ENCODE assay signal across 9 mouse cellular contexts in genomic region chr16:8821429-8821828, GRCm38 (mm10). TPM values are rescaled to one million over a fixed set of nuclear protein-coding genes. Genes with fewer than 3 reads are reported as not detected.
DNase-seq lines count a peak whose midpoint lies in the region; ATAC-seq and TF ChIP-seq lines count a peak whose summit lies in the region.
"Had no signal": no experiment of that assay in that cellular context is flagged by ENCODE, and none has a peak within 500 bp of the region (broad histone marks: within the 10 kb centered on the region; RNA-seq: fewer than 3 reads in every experiment).

No protein-coding gene starts in this region.

- TF ChIP-seq CTCF in stomach, postnatal 0 days (IDR thresholded peaks at IDR 0.05; ENCODE audit: low read depth), result no peak
- no peak for TF ChIP-seq CTCF in thymus, adult 2 months (IDR thresholded peaks at IDR 0.05; ENCODE audit: borderline replicate concordance, control insufficient read depth, extremely low read depth, insufficient read depth, low read length, poor library complexity)

- 27% methylated on average over 1 of the region's 1 CpGs for WGBS in stomach, postnatal 0 days
- WGBS in forebrain, embryonic 13.5 days, result 86% methylated on average over 1 of the region's 1 CpGs
- 97% methylated on average over 1 of the region's 1 CpGs for WGBS in thymus, adult 2 months

- no peak overlapping the region for H3K4me2 ChIP-seq in stomach, postnatal 0 days (replicated peaks; ENCODE audit: low read depth)
- H3K4me2 ChIP-seq in forebrain, embryonic 13.5 days, result no peak overlapping the region

- DNase-seq in layer of hippocampus, adult 8-10 months (ENCODE audit: low spot score in 2 of 2), result peak; percentile 36 to 47
- DNase-seq in layer of hippocampus, adult 9-10 months (ENCODE audit: low spot score), result no peak
- peak; percentile 46 for DNase-seq in fibroblast of lung, adult 2 months (ENCODE audit: low read depth)
- peak; percentile 48 to 73 for DNase-seq in left cerebral cortex, adult 18-20 months (ENCODE audit: low spot score in 2 of 2)
- DNase-seq in stomach, postnatal 0 days (ENCODE audit: low spot score), result peak; percentile 76
- DNase-seq in thymus, adult 2 months, result no peak

- H3K27me3 ChIP-seq in stomach, postnatal 0 days (ENCODE audit: control insufficient read depth, insufficient read depth, low read length), result no peaks in the 10 kb centered on the region
- H3K27me3 ChIP-seq in forebrain, embryonic 13.5 days, result no peaks in the 10 kb centered on the region
- no peaks in the 10 kb centered on the region for H3K27me3 ChIP-seq in thymus, adult 2 months (ENCODE audit: control insufficient read depth, insufficient read depth, low read length)

- ATAC-seq in stomach, postnatal 0 days (ENCODE audit: low FRiP score, low TSS enrichment), result peak; percentile 89
- no peak for ATAC-seq in forebrain, embryonic 13.5 days

- H3K36me3 ChIP-seq in stomach, postnatal 0 days (ENCODE audit: control insufficient read depth, insufficient read depth, low read length), result no peaks in the 10 kb centered on the region
- no peaks in the 10 kb centered on the region for H3K36me3 ChIP-seq in forebrain, embryonic 13.5 days (ENCODE audit: poor library complexity, severe bottlenecking)
- no peaks in the 10 kb centered on the region for H3K36me3 ChIP-seq in thymus, adult 2 months (ENCODE audit: control insufficient read depth, insufficient read depth, low read length)

- H3K9me3 ChIP-seq in stomach, postnatal 0 days (ENCODE audit: control insufficient read depth, low read length), result no peaks in the 10 kb centered on the region
- no peaks in the 10 kb centered on the region for H3K9me3 ChIP-seq in forebrain, embryonic 13.5 days (replicated peaks)

- TF ChIP-seq POLR2A in thymus, adult 2 months (IDR thresholded peaks at IDR 0.05; ENCODE audit: control insufficient read depth, extremely low read depth, insufficient read depth, low read length, poor library complexity), result no peak

- H3K4me1 ChIP-seq in stomach, postnatal 0 days (replicated peaks; ENCODE audit: control insufficient read depth, insufficient read depth), result no peaks in the 10 kb centered on the region
- H3K4me1 ChIP-seq in forebrain, embryonic 13.5 days, result no peaks in the 10 kb centered on the region
- no peaks in the 10 kb centered on the region for H3K4me1 ChIP-seq in thymus, adult 2 months (replicated peaks; ENCODE audit: control insufficient read depth, insufficient read depth, low read length)

- no peak overlapping the region for H3K4me3 ChIP-seq in stomach, postnatal 0 days (ENCODE audit: low read depth, low read length)
- no peak overlapping the region for H3K4me3 ChIP-seq in forebrain, embryonic 13.5 days
- H3K4me3 ChIP-seq in thymus, adult 2 months (ENCODE audit: control insufficient read depth, insufficient read depth, low read length), result no peak overlapping the region

- H3K27ac ChIP-seq in stomach, postnatal 0 days (replicated peaks), result no peak overlapping the region
- no peak overlapping the region for H3K27ac ChIP-seq in forebrain, embryonic 13.5 days
- H3K27ac ChIP-seq in thymus, adult 2 months (ENCODE audit: control insufficient read depth, insufficient read depth, low read length), result no peak overlapping the region
- H3K27ac ChIP-seq: kidney, postnatal 0 days; macrophage had no signal

- H3K9ac ChIP-seq in stomach, postnatal 0 days (ENCODE audit: low read length), result no peak overlapping the region
- H3K9ac ChIP-seq in forebrain, embryonic 13.5 days, result no peak overlapping the region

- no peak for TF ChIP-seq EP300 in stomach, postnatal 0 days (optimal IDR thresholded peaks at IDR 0.05)

RNA-seq across cellular contexts. Expression of gene 1810013L24Rik, which starts 8.5 kb away (rescaled TPM):
- 100 to 1,000 TPM; 103 to 112 (median 106) TPM for total RNA-seq in layer of hippocampus, adult 8-10 months (2022)
- 100 to 1,000 TPM; 100 to 105 TPM for total RNA-seq in left cerebral cortex, adult 18-20 months (2021)
- polyA plus RNA-seq in stomach, postnatal 0 days (2015; fragmentation: Nextera tagmentation; extraction: Ambion mirVana), result 15.6 and 16.3 TPM in 2 replicates
- polyA plus RNA-seq in forebrain, embryonic 13.5 days (2015; fragmentation: Nextera tagmentation; extraction: Ambion mirVana), result 26.3 and 27.4 TPM in 2 replicates
- polyA plus RNA-seq in thymus, adult 2 months (2012; rRNA removed), result 28.4 and 29.5 TPM in 2 replicates

RNA-seq across cellular contexts. Expression of gene Usp7, which starts 29.3 kb away (rescaled TPM):
- total RNA-seq in layer of hippocampus, adult 8-10 months (2022), result 100 to 1,000 TPM; 150 to 185 (median 163) TPM
- total RNA-seq in left cerebral cortex, adult 18-20 months (2021), result 100 to 1,000 TPM; 160 to 165 TPM
- 15.7 and 18.1 TPM in 2 replicates for polyA plus RNA-seq in stomach, postnatal 0 days (2015; fragmentation: Nextera tagmentation; extraction: Ambion mirVana)
- polyA plus RNA-seq in forebrain, embryonic 13.5 days (2015; fragmentation: Nextera tagmentation; extraction: Ambion mirVana), result 29.6 and 42.3 TPM in 2 replicates
- polyA plus RNA-seq in thymus, adult 2 months (2012; rRNA removed), result 81.7 and 94.8 TPM in 2 replicates

Comparison
In these comparisons a context has a peak if more than half of its experiments do, and no peak if none do; other contexts are left out.
1. DNase-seq: peak in layer of hippocampus, adult 8-10 months (2 of 2), fibroblast of lung, adult 2 months (single experiment), left cerebral cortex, adult 18-20 months (2 of 2) and stomach, postnatal 0 days (single experiment); none in layer of hippocampus, adult 9-10 months (single experiment) and thymus, adult 2 months (single experiment).